Mouse (Mus musculus) heart, embryonic 10.5 days (tissue): ENCODE measurements at regions not wholly inside any gene's neighbourhood (a gene's known extent, or its start where the extent isn't known, plus 50 kb on each side); places are given as distances from the start of the nearest gene placed in this dataset.

Source experiments
- DNase-seq: peaks from one replicate; pipeline ENCODE4 v3.0.0-alpha.2; 2017; ENCODE audit warnings: low spot score
- H3K27ac ChIP-seq: fragments of 300-500 bp; sonication (generic); 2 replicates; pipeline ENCODE4 v1.5.1; 2016; ENCODE audit warnings: mild to moderate bottlenecking
- H3K27me3 ChIP-seq: fragments of 300-500 bp; sonication (generic); 2 replicates; pipeline ENCODE4 v1.6.1; 2016; ENCODE audit warnings: mild to moderate bottlenecking; ENCODE audit not compliant: poor library complexity, insufficient read depth, severe bottlenecking
- H3K36me3 ChIP-seq: fragments of 300-500 bp; sonication (generic); 2 replicates; pipeline ENCODE4 v1.6.1; 2016; ENCODE audit warnings: mild to moderate bottlenecking, moderate library complexity
- H3K4me1 ChIP-seq: fragments of 300-500 bp; sonication (generic); 2 replicates; pipeline ENCODE4 v1.6.1; 2016; ENCODE audit warnings: mild to moderate bottlenecking
- H3K4me3 ChIP-seq: fragments of 300-500 bp; sonication (generic); 2 replicates; pipeline ENCODE4 v1.5.1; 2016; ENCODE audit warnings: mild to moderate bottlenecking, moderate library complexity
- H3K9me3 ChIP-seq: fragments of 300-500 bp; sonication (generic); 2 replicates; pipeline ENCODE4 v1.6.1; 2016; ENCODE audit warnings: mild to moderate bottlenecking, moderate library complexity
- WGBS: fragments of 180-500 bp; shearing (Covaris S2); methylation state at CpG from one replicate; pipeline ENCODE4 v1.1.7; 2016; 5-methylcytosine and 5-hydroxymethylcytosine counted together

DNA sequence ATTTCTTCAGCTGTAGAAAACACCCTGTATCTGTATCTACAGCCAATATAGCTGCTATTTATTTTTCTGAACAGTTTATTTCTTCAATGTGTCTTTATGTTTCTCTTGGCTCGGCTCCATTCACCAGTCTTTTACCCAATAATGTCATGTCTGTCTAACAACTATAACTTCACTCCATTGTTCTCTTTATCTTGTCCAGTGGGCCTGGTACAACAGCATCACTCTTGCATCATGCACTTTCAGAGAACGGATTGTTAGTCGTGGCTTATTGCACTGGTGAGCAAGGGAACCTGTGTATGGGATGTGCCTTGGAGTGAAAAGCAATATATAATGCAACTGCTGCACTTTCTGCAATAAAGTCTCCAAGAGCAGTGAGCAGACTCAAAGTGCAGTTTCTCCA, 299.6 kb upstream of the Marcks start:
- Histone ChIP-seq H3K4me1 (no peaks in the 10 kb centered on the region), H3K27ac (no peak overlapping the region), H3K9me3 (no peaks in the 10 kb centered on the region), H3K4me3 (no peak overlapping the region), H3K27me3 (no peaks in the 10 kb centered on the region), H3K36me3 (no peaks in the 10 kb centered on the region)
- DNase-seq: no peak
- 56% methylated on average over 3 of the region's 3 CpGs for WGBS

GRCm38 (mm10) chr10:37436849-37437248, 298.1 kb upstream of the Marcks start:
- Histone ChIP-seq H3K4me1 (no peaks in the 10 kb centered on the region), H3K36me3 (no peaks in the 10 kb centered on the region), H3K27me3 (no peaks in the 10 kb centered on the region), H3K4me3 (no peak overlapping the region), H3K27ac (no peak overlapping the region), H3K9me3 (no peaks in the 10 kb centered on the region)
- DNase-seq: no peak

DNA sequence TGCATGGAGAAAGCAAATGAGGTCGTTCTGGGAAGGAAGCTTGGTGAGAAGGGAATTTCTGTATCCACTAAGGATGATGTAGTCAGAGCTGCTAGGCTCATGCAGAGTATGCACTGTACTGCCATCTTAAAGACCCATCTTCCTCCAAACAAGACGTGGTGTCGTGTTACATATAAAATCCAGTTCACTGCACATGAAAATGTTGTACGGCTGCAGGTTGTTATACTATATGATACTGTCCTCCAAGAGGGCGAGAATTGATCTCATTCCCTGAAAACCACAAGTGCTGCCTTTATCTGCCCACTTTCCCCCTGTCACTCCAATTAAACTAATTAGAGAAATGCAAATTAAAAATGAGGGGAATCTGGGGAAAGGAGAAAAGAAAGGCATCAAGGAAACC, 295.5 kb upstream of the Marcks start:
- H3K36me3 ChIP-seq: no peaks in the 10 kb centered on the region
- 76% methylated on average over 5 of the region's 5 CpGs for WGBS
- H3K27me3 ChIP-seq: no peaks in the 10 kb centered on the region
- no peak for DNase-seq
- no peaks in the 10 kb centered on the region for H3K9me3 ChIP-seq
- H3K4me3 ChIP-seq: no peak overlapping the region
- H3K4me1 ChIP-seq: no peaks in the 10 kb centered on the region
- H3K27ac ChIP-seq: no peak overlapping the region

GRCm38 (mm10) chr10:37423047-37423446, 284.3 kb upstream of the Marcks start:
- WGBS: 62% methylated on average over 1 of the region's 1 CpGs
- H3K4me3 ChIP-seq: no peak overlapping the region
- DNase-seq: no peak

GRCm38 (mm10) chr10:37422612-37423011, 283.9 kb upstream of the Marcks start:
- no peak overlapping the region for H3K4me3 ChIP-seq
- no peaks in the 10 kb centered on the region for H3K27me3 ChIP-seq
- H3K9me3 ChIP-seq: no peaks in the 10 kb centered on the region
- no peaks in the 10 kb centered on the region; the same call in 1 of the 2 replicates for H3K4me1 ChIP-seq
- H3K27ac ChIP-seq: no peak overlapping the region
- 45% methylated on average over 2 of the region's 2 CpGs for WGBS
- DNase-seq: no peak
- H3K36me3 ChIP-seq: no peaks in the 10 kb centered on the region

More at GRCm38 (mm10) chr10:37423047-37423446, 284.3 kb upstream of the Marcks start:
- Histone ChIP-seq H3K27ac (no peak overlapping the region), H3K27me3 (no peaks in the 10 kb centered on the region), H3K9me3 (no peaks in the 10 kb centered on the region), H3K36me3 (no peaks in the 10 kb centered on the region), H3K4me1 (no peaks in the 10 kb centered on the region; the same call in 1 of the 2 replicates)

GRCm38 (mm10) chr10:37416321-37416720, 277.6 kb upstream of the Marcks start:
- Histone ChIP-seq H3K4me1 (no peaks in the 10 kb centered on the region), H3K27ac (no peak overlapping the region), H3K27me3 (no peaks in the 10 kb centered on the region), H3K36me3 (no peaks in the 10 kb centered on the region), H3K9me3 (no peaks in the 10 kb centered on the region), H3K4me3 (no peak overlapping the region)
- 76% methylated on average over 1 of the region's 1 CpGs for WGBS
- no peak for DNase-seq

- H3K27me3 ChIP-seq: no peaks in the 10 kb centered on the region
- H3K27ac ChIP-seq: no peak overlapping the region
- no peaks in the 10 kb centered on the region for H3K9me3 ChIP-seq
- no peaks in the 10 kb centered on the region for H3K36me3 ChIP-seq
- no peak for DNase-seq
- WGBS: 75% methylated on average over 1 of the region's 1 CpGs
- no peak overlapping the region for H3K4me3 ChIP-seq
- H3K4me1 ChIP-seq: no peaks in the 10 kb centered on the region
Measured at GRCm38 (mm10) chr10:37412401-37412800, 273.7 kb upstream of the Marcks start.

DNA sequence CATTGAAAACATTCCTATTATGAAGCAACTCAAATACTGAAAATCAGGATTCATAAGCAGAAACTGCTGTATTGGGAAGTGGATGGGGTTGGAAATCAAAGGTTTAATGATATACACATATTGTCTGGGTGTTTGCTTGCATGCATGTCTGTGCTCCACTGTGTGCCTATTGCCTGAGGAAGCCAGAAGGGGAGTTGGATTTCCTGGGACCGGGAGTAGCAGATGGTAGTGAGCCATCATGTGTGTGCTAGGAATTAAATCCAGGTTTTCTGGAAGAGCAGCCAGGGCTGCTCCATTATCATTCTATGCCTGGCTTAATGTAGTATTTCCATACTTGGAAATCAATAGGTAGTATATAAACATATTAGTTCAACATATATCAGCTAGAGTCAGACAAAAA, 271.0 kb upstream of the Marcks start:
- no peak overlapping the region for H3K27ac ChIP-seq
- WGBS: 82% methylated on average over 1 of the region's 1 CpGs
- H3K4me1 ChIP-seq: no peaks in the 10 kb centered on the region
- H3K36me3 ChIP-seq: no peaks in the 10 kb centered on the region
- H3K4me3 ChIP-seq: no peak overlapping the region
- no peak for DNase-seq
- no peaks in the 10 kb centered on the region for H3K9me3 ChIP-seq
- no peaks in the 10 kb centered on the region for H3K27me3 ChIP-seq

GRCm38 (mm10) chr10:37407487-37407886, 268.8 kb upstream of the Marcks start:
- no peak for DNase-seq
- Histone ChIP-seq H3K27ac (no peak overlapping the region), H3K27me3 (no peaks in the 10 kb centered on the region), H3K9me3 (no peaks in the 10 kb centered on the region), H3K36me3 (no peaks in the 10 kb centered on the region), H3K4me1 (no peaks in the 10 kb centered on the region), H3K4me3 (no peak overlapping the region)
- WGBS: 82% methylated on average over 2 of the region's 2 CpGs

- H3K4me3 ChIP-seq: no peak overlapping the region
- no peaks in the 10 kb centered on the region for H3K27me3 ChIP-seq
- no peak overlapping the region for H3K27ac ChIP-seq
- DNase-seq: no peak
- no peaks in the 10 kb centered on the region for H3K9me3 ChIP-seq
- H3K4me1 ChIP-seq: no peaks in the 10 kb centered on the region
- H3K36me3 ChIP-seq: no peaks in the 10 kb centered on the region
- WGBS: 89% methylated on average over 4 of the region's 4 CpGs
Measured at GRCm38 (mm10) chr10:37404933-37405332, 266.2 kb upstream of the Marcks start.

DNA sequence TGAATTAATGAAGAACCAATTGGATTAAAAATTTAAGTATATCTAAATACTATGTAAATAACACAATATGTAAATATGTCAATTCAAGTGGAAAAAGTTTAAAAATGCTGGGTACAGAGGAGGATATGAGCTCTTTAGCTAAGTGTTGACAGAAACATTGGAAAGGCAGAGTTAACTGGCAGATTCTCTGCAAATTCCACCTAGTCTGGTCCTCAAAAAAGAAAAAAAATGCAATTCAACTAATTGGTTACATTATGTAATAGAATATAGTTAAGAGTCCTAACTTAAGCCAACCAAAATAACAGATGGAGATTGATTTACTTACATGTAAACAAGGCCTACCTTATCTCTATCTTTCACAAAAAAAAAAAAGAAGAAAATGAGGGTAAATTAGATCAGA, 265.7 kb upstream of the Marcks start:
- no peak overlapping the region for H3K4me3 ChIP-seq
- no peak overlapping the region for H3K27ac ChIP-seq
- DNase-seq: no peak
- no peaks in the 10 kb centered on the region for H3K27me3 ChIP-seq
- H3K36me3 ChIP-seq: no peaks in the 10 kb centered on the region
- H3K9me3 ChIP-seq: no peaks in the 10 kb centered on the region
- H3K4me1 ChIP-seq: no peaks in the 10 kb centered on the region

GRCm38 (mm10) chr10:37402376-37402775, 263.7 kb upstream of the Marcks start:
- WGBS: 89% methylated on average over 1 of the region's 1 CpGs
- H3K36me3 ChIP-seq: no peaks in the 10 kb centered on the region
- H3K9me3 ChIP-seq: no peaks in the 10 kb centered on the region
- H3K4me3 ChIP-seq: no peak overlapping the region
- no peak for DNase-seq
- H3K27me3 ChIP-seq: no peaks in the 10 kb centered on the region
- H3K27ac ChIP-seq: no peak overlapping the region
- peaks cover 4% of the 10 kb centered on the region; the same call in 1 of the 2 replicates for H3K4me1 ChIP-seq

GRCm38 (mm10) chr10:37400991-37401390, 262.3 kb upstream of the Marcks start:
- H3K27me3 ChIP-seq: no peaks in the 10 kb centered on the region
- 37% methylated on average over 1 of the region's 1 CpGs for WGBS
- no peak overlapping the region for H3K4me3 ChIP-seq
- H3K36me3 ChIP-seq: no peaks in the 10 kb centered on the region
- no peak for DNase-seq
- peaks cover 11% of the 10 kb centered on the region; the same call in 1 of the 2 replicates for H3K4me1 ChIP-seq
- no peaks in the 10 kb centered on the region for H3K9me3 ChIP-seq
- H3K27ac ChIP-seq: no peak overlapping the region

- peaks cover 11% of the 10 kb centered on the region; the same call in 1 of the 2 replicates for H3K4me1 ChIP-seq
- H3K27me3 ChIP-seq: no peaks in the 10 kb centered on the region
- H3K27ac ChIP-seq: no peak overlapping the region
- 42% methylated on average over 4 of the region's 4 CpGs for WGBS
- no peaks in the 10 kb centered on the region for H3K9me3 ChIP-seq
- no peak for DNase-seq
- no peaks in the 10 kb centered on the region for H3K36me3 ChIP-seq
- H3K4me3 ChIP-seq: no peak overlapping the region
Measured at GRCm38 (mm10) chr10:37400379-37400778, 261.7 kb upstream of the Marcks start.
